Mouse (Mus musculus) neutrophil, adult 5-6 weeks (primary cell): ENCODE results near the gene Hprt. TPM values are rescaled to one million over a fixed set of nuclear protein-coding genes. Genes with fewer than 3 reads are reported as not detected.
A peak's percentile ranks its signal among the peaks of the same experiment; 100 is the strongest.
"Not testable (repeated sequence)": the region's sequence is repeated elsewhere in the genome, so short reads cannot be mapped to it uniquely, and the experiment has no call there.

Experiments
- ATAC-seq: fragments of 151-379, 151-347 bp; 2 replicates; pipeline ENCODE4 v1.8.0; 2017; ENCODE audit warnings: mild to moderate bottlenecking, moderate TSS enrichment; ENCODE audit not compliant: insufficient number of reproducible peaks, poor library complexity, low FRiP score, severe bottlenecking; ENCODE audit errors: extremely low read depth
- total RNA-seq: library from RNA; stranded (forward); fragments of 200-1000 nt; gene quantifications from 2 replicates; pipeline ENCODE4 v1.2.3, GENCODE M21; 2017

Gene Hprt
- 96.3 and 99.9 TPM in 2 replicates for total RNA-seq

DNA sequence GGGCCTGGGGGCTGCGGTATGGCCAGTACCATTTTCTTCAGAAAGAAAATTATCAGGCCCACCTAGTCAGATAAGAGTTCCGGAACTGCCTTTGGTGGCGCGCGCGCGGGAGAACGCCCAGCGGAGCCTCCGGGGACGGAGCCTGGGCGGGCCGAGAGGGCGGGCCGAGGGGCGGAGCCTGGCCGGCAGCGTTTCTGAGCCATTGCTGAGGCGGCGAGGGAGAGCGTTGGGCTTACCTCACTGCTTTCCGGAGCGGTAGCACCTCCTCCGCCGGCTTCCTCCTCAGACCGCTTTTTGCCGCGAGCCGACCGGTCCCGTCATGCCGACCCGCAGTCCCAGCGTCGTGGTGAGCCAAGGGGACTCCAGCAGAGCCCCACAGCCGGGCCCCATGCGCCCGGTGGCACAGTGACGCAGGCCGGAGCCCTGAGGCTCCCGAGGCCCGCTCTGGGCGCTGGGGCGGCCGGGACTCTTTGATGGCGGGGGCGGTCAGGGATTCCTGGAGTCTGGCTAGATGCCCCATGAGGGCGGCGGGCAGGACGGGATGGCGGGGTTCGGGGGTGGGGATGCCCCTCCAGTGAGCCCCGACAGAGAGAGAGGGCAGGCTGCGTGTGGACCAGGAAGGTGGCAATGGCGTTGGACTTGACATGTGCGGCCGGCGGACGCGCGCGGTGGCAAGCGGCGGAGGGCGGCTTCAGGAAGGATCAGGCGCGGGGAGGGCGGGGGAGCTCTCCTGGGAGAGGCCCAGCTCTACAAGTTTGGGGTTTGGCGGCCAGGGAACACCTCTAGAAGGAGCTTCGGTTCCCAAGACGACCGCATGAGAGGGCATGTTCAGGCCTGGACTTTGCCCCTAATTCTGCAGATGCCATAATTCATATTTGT, at the start of gene Hprt:
TSS of gene Hprt (plus strand) at position 233 of the 879 bp plus-strand sequence.
- peak; percentile 99 for ATAC-seq

DNA sequence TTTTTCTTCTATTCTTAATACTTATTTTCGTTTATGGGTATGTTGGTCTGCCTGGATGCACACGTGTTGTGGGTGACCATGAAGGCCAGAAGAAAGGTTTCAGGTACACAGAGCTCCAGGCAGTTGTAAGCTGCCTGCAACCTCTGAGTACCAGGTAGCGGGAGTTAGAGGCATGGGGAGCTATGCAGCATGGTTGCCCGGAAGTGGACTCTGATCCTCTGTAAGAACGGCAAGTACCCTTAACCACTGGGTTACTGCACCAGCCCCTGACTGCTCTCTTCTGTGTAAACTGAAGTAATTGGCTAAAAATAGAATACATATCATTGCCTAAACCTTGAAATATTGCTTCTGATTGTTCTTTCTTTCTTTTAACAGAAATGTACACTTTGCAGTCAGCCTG, 42.4 kb upstream of the Hprt start:
- no peak for ATAC-seq

DNA sequence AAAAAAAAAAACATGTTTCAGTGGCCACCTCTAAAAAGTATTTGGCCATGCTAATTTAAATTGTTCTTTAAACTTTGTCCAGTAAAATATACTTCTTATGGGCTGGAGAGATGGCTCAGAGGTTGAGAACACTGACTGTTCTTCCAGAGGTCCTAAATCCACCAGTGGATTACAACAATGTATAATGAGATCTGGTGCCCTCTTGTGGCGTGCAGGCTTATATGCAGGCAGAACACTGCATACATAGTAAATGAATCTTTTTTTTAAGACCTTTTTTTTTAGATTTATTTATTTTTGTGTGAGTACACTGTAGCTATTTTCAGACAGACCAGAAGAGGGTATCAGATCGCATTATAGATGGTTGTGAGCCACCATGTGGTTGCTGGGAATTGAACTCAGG, 38.2 kb upstream of the Hprt start:
- peak; percentile 46; the same call in 1 of the 2 replicates for ATAC-seq

DNA sequence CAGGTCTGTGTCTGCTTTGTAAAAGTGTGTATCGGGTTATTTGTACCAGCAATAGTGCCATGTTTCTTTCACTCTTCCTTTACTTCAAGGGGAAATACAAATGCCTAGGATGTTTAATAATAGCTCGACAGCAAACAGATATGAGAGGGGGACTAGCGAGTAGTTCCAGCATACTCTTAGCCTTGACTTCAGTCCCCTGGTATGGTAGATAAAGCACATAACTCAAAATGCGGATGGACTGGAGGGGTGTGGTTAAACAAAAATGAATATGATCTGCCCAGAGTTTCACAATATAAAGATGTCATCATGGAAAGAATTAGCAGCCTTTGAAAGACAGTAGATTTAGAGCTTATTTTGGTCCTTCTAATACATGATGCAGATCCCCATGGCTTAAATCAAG, 31.0 kb upstream of the Hprt start:
- no peak for ATAC-seq

DNA sequence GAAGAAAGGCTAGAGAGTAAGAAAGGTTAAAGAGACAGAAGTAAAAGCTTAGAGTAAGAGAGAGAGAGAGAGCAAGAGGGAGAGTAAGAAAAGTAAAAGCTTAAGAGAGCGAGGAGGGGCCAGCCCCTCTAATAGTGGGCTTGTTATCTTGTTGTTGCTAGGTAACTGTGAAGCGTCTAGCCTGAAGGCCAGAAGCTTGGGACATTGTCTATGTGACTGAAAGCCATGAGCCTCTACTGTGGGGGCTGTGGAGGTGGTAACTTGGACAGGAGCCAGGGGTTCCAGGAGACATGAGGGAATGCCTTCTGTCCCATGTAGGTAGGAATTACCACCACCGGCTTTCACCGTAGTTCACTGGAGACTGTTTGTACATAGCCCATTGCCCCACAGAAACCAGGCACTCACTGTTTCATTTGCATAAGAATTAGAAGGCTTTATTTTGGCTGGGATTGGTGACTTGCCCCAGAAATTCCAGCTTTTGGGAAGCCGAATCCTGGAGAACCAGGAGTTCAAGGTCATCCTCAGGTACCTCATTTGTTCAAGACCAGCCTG, 26.3 kb upstream of the Hprt start:
- ATAC-seq, result no peak

DNA sequence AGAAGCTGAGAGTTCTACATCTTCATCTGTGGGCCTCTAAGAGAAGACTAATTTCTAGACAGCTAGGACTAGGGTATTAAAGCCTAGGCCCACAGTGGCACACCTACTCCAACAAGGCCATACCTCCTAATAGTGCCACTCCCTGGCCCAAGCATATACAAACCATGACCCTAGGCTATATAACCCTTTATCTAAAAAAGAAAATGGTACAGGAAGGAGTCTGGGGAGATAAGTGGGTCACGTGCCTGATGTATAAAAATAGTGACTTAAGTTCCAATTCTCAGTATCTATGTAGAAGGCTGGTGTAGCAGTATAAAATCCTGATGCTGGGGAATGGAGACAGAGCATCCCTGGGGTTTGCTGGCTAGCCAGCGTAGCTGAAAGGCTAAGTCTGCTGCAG, 22.8 kb upstream of the Hprt start:
- no peak for ATAC-seq

DNA sequence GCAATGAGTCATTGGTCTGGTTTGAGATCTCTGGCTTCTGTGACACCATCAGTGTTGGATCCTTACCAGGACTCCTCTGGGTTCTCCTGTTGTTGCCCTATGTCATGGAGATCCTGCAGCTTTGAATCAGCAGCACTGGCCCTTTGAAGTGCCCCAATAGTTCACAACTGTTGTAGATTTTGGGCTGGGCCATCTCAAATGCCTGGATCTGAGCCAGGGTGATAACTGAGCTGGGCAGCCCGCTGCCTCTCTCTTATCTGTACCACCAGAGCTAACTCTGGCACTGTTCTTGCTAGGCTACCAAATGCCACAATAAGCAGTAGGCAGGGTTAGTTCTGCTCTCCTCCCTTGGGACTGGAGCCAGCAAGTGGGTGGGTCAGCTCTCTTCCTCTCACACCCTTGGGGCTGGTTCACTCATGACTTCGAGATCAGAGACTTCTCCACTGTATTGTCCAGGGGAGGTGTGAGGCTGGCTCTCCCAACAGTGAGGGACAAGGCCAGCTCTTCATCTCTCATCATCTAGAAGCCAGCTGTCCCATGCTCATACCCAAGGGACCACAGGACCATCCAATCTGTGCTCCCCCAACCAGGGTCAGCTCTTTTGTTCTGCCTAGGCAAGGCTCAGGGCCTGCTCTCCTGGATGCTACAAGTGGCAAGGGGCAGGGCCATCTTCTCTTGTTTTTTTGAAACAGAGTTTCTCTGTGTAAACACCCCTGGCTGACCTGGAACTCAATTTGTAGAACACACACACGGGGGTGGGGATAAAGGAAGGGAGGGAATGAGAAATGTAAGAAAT, 16.5 kb upstream of the Hprt start:
- ATAC-seq, result 0 out of 2 replicates have a peak, but pooled peaks have one; percentile 44

DNA sequence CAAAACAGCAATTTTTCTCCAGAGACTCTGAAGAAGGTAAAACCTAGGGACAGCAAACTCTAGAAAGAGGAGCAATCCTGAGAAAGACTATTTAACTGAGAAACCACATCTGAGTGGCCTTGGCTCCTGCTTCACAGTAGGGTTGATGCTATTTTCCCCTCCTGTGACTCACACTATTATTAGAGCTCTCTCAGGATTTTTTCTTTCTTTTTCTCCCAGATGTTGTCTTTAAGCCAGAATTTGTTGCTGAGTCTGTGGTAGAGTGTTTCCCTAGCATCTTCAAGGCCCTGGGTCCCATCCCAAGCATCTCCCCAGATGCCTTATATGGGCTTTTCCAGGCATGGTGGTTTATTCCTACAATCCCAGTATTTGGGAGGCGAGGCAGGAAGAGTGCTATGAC, 15.8 kb upstream of the Hprt start:
- ATAC-seq, result no peak

DNA sequence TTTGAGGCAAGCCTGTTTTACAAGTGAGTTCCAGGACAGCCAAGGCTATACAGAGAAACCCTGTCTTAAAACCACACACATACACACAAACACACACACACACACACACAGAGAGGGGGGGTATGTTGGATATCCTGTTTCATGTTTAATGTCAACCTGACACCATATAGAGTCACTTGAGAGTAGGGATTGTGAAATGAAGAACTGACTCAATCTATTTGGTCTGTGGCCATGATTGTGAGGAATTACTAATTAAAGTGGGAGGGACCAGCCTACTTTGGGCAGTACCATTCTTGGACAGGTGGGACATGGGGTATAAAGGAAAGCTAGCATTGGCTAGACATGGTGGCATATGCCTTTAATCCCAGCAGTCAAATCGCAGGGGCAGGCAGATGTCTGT, 15.3 kb upstream of the Hprt start:
- no peak for ATAC-seq

DNA sequence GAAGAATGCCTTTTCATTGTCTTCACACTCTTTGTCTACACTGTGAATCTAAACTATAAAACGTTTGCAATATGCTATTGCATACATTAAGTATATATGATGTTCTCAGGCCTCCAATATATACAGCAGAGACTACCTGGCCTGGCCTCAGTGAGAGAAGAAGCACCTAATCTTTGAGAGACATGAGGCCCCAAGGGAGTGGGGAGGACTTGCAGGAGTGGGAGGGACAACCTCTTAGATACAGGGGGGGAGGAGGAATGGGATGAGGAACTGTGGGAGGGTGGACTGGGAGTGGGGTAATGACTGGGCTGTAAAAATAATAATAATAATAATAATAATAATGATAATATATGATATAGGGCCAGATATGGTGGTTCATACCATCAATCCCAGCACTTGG, 9.4 kb upstream of the Hprt start:
- ATAC-seq, result no peak

DNA sequence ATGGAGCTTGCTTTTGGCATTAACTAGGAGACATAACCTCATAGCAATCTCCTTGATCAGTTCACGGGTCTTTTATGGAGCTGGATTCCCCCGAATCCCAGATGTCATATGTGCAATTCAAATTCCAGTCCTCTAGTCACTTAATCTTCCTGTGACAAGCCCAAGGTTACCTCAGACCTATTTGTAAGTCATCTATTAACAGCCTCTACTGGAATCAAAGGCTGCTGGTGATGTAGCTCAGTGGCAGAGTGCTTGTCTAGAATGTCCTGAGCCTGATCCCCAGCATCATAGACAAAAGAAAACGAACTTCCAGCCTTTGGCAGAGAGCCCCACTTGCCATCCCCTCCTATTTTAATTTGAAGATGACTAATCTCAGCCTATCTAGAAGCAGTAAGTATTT, 6.6 kb upstream of the Hprt start:
- no peak for ATAC-seq

DNA sequence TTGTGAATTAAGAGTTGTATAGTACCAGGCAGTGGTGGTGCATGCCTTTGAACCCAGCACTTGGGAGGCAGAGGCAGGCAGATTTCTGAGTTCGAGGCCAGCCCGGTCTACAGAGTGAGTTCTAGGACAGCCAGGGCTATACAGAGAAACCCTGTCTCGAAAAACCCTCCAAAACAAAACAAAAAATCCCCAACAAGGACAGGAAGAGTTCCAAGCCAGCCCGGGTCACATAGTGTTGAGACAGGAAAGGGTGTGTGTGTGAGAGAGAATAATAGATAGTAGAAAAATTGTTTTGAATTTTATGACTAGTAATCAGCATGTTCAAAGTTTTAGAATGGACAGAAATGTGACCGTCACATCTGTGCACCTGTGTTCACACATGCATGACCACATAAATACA, 6.8 kb downstream of the Hprt start:
- ATAC-seq, result not testable (repeated sequence)

DNA sequence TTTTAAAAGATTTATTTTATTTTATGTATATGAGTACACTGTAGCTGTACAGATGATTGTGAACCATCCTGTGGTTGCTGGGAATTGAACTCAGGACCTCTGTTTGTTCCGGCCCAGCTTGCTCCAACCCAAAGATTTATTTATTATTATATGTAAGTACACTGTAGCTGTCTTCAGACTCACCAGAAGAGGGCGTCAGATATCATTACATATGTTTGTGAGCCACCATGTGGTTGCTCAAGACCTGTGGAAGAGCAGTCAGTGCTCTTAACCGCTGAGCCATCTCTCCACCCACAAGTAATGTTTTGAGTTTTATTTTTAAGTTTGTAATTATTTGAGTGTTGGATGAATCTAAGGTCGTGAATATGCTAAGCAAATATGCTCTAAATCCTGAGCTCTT, 16.9 kb downstream of the Hprt start:
- not testable (repeated sequence) for ATAC-seq

DNA sequence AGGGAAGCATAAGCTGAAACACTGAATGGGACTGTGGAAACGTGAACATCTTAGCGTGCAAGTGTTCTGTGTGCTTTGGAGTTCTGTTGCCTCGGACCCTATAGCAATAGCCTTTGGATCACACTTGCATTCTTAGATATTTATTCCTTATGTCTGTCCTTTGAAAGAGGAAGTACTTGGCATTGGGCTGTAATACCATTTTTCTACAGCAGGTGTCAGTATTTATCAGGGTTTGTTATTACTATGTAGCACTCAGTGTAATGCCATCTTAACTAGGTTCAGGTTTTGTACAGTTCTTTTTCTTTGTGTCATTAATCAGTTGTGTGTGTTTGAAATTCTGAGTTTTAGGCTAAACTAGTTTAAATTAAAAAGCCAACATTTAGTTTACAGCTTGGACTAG, 18.1 kb downstream of the Hprt start:
- ATAC-seq, result peak; percentile 76

DNA sequence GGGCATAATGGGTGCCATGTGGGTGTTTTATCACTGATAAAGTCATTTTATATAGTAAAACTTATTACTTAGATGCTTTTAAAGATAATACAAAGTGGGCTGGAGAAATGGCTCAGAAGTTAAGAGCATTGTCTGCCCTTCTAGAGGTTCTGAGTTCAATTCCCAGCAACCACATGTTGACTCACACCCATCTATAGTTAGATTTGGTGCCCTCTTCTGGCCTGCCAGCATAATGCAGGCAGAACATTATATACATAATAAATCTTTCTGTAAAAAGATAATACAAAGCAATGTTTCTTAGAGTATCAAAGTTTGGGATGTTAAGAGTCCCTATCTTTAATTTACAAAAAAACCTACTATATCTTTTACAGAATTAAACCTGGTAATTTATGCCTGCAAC, 27.6 kb downstream of the Hprt start:
- ATAC-seq, result 0 out of 2 replicates have a peak, but pooled peaks have one; percentile 36

DNA sequence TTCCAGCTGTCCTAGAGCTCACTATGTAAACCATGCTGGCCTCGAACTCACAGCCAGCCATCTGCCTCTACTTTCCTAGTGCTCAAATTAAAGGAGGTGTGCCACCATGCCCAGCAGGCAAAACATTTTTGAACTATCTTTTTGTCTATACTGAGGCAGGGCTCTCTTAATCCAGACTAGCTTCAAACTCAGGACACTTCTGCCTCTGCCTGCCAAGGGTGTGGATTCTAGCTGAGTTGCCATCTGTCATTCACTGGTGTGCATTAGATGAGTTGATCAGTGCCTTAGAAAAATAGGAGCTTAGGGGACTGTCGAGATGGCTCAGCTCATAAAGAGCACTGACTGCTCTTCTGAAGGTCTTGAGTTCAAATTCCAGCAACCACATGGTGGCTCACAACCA, 35.1 kb downstream of the Hprt start:
- ATAC-seq, result no peak

DNA sequence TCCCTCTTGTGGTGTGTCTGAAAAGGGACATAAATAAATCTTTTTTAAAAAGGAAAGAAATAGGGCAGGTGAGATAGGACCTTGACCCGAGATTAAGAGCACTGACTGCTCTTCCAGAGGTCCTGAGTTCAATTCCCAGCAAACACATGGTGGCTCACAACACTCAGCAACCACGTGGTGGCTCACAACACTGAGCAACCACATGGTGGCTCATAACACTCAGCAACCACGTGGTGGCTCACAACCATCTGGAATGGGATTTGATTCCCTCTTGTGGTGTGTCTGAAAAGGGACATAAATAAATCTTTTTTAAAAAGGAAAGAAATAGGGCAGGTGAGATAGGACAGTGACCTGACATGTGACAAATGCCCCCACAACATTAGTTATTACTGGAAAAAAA, 36.3 kb downstream of the Hprt start:
- not testable (repeated sequence) for ATAC-seq

DNA sequence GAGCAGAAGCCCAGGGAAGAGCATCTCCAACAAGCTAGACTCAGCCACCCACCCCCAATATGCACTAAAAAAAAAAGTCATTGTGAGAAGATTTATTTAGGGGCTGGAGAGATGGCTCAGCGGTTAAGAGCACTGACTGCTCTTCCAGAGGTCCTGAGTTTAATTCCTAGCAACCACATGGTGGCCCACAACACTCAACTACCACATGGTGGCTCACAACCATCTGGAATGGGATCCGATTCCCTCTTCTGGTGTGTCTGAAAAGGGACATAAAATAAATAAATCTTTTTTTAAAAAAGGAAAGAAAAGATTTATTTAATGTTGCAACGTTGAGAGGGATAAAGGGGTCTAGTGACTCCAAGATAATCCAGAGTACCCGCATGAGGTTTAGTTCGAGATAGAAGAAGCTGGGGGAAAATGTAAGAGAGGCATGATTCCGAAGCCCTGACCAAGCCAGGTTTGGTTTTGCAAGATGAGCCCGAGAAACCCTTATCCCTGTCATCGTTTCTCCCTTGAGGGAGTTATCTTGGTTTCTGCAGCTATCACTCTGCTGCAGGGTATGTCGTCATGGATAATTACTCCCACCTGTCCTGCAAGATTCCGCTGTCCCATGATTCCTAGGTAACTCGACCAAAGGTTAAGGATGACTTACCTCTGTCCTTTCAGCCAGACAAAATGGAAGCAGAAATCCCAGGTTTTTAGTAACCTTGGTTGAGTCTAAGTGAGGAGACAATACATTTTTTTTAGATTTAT, 37.7 kb downstream of the Hprt start:
- no peak for ATAC-seq

DNA sequence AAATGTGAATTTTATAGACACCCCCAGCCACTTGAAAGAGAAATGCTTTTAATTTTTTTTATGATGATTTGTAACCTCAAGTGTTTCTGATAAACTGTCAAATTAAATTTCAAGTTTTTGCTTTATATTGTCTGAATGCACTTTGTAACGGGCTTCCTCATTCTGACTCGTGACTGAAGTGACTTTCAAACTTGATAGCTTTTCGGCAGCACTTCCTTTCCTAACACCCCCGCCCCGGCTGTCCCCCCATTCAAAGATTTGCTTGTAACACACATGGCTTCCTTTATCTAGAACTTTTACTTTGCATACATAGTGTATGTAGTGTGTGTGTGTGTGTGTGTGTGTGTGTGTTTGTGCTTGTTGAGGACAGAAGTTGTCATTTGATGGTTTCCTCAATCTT, 41.6 kb downstream of the Hprt start:
- ATAC-seq, result peak; percentile 56; the same call in 1 of the 2 replicates
